Mouse (Mus musculus) MEL (cell line): Measurements from ENCODE around the gene Bud31.

Experiments
- BHLHE40 ChIP-seq: IDR thresholded peaks from 2 replicates; pipeline ENCODE4 v1.6.1; 2012; ENCODE audit warnings: low read depth, mild to moderate bottlenecking, inconsistent platforms, low read length, improper control_type of control experiment, borderline replicate concordance
- CHD1 ChIP-seq: IDR thresholded peaks from 2 replicates; pipeline ENCODE4 v1.6.1; 2012; ENCODE audit warnings: low read depth, mild to moderate bottlenecking, inconsistent platforms, low read length, improper control_type of control experiment
- CTCF ChIP-seq, 3 experiments: IDR thresholded peaks in 2 of 3; conservative IDR thresholded peaks in 1 of 3; 2 replicates each; pipeline ENCODE4 v1.5.1; 2011 to 2012; ENCODE audit warnings: low read length in 3 of 3, low read depth in 2 of 3, mild to moderate bottlenecking in 2 of 3, improper control_type of control experiment in 1 of 3, inconsistent platforms in 1 of 3, mixed read lengths in 1 of 3, moderate library complexity in 1 of 3; ENCODE audit not compliant: control insufficient read depth in 1 of 3, insufficient read depth in 1 of 3, poor library complexity in 1 of 3, severe bottlenecking in 1 of 3
- JUND ChIP-seq: IDR thresholded peaks from 2 replicates; pipeline ENCODE4 v1.6.1; 2011; ENCODE audit warnings: low read depth, mild to moderate bottlenecking, improper control_type of control experiment, low read length
- KAT2A ChIP-seq: conservative IDR thresholded peaks from 2 replicates; pipeline ENCODE4 v1.6.1; 2012; ENCODE audit warnings: low read depth, low read length, improper control_type of control experiment, inconsistent platforms
- MAX ChIP-seq: IDR thresholded peaks from 2 replicates; pipeline ENCODE4 v1.6.1; 2011; ENCODE audit warnings: low read length, improper control_type of control experiment
- NELFE ChIP-seq: IDR thresholded peaks from 2 replicates; pipeline ENCODE4 v1.6.1; 2011; ENCODE audit warnings: low read depth, low read length, improper control_type of control experiment
- POLR2A ChIP-seq, 2 experiments: IDR thresholded peaks; 2 replicates each; pipeline ENCODE4 v1.6.1; 2011 to 2012; ENCODE audit warnings: low read length in 2 of 2, mild to moderate bottlenecking in 2 of 2, control low read depth in 1 of 2, improper control_type of control experiment in 1 of 2, low read depth in 1 of 2, moderate library complexity in 1 of 2; ENCODE audit not compliant: control insufficient read depth in 1 of 2, insufficient read depth in 1 of 2, poor library complexity in 1 of 2
- POLR2AphosphoS2 ChIP-seq: IDR thresholded peaks from 2 replicates; pipeline ENCODE4 v1.6.1; 2011; ENCODE audit warnings: low read length, improper control_type of control experiment
- UBTF ChIP-seq: IDR thresholded peaks from 2 replicates; pipeline ENCODE4 v1.6.1; 2012; ENCODE audit warnings: low read depth, mild to moderate bottlenecking, inconsistent platforms, low read length, improper control_type of control experiment, moderate library complexity, borderline replicate concordance; ENCODE audit not compliant: insufficient read depth
- USF2 ChIP-seq, 2 experiments: IDR thresholded peaks; 2 replicates each; pipeline ENCODE4 v1.6.1; 2011 to 2012; ENCODE audit warnings: improper control_type of control experiment in 2 of 2, low read length in 2 of 2, borderline replicate concordance in 1 of 2, inconsistent platforms in 1 of 2, low read depth in 1 of 2, mild to moderate bottlenecking in 1 of 2; ENCODE audit not compliant: insufficient read depth in 1 of 2
- ZMIZ1 ChIP-seq: IDR thresholded peaks from 2 replicates; pipeline ENCODE4 v1.6.1; 2012; ENCODE audit warnings: low read depth, mild to moderate bottlenecking, inconsistent platforms, low read length, improper control_type of control experiment, moderate library complexity

- TF ChIP-seq CTCF (IDR thresholded peaks at IDR 0.05 in 2 of 3, conservative IDR thresholded peaks at IDR 0.05 in 1 of 3; ENCODE audit: control insufficient read depth in 1 of 3, insufficient read depth in 1 of 3, low read depth in 2 of 3, low read length in 3 of 3, poor library complexity in 1 of 3, severe bottlenecking in 1 of 3) (no peak), UBTF (no peak), CHD1 (no peak), POLR2A (IDR thresholded peaks at IDR 0.05; ENCODE audit: control insufficient read depth in 1 of 2, insufficient read depth in 1 of 2, low read depth in 1 of 2, low read length in 2 of 2, poor library complexity in 1 of 2) (no peak), ZMIZ1 (no peak), JUND (no peak), POLR2AphosphoS2 (no peak), USF2 (IDR thresholded peaks at IDR 0.05; ENCODE audit: borderline replicate concordance in 1 of 2, insufficient read depth in 1 of 2, low read depth in 1 of 2, low read length in 2 of 2) (no peak), BHLHE40 (no peak), KAT2A (no peak), MAX (no peak), NELFE (no peak)
These were observed 39.2 kb upstream of the Bud31 start for GRCm38 (mm10) chr5:145100960-145101359.
